Mouse (Mus musculus): ENCODE measurements around the gene Hoxd8. TPM values are rescaled to one million over a fixed set of nuclear protein-coding genes. Genes with fewer than 3 reads are reported as not detected.

Gene Hoxd8
- polyA plus RNA-seq, 2 experiments = 0.04 to 0.06 TPM

GRCm38 (mm10) chr2:74705467-74706089 is 1.2 kb downstream of the Hoxd8 start:
- TF ChIP-seq CTCF (IDR thresholded peaks at IDR 0.05; ENCODE audit: low read depth) (no peak), EP300 (IDR thresholded peaks at IDR 0.05; ENCODE audit: low read depth) (no peak)
- ATAC-seq (ENCODE audit: insufficient read depth) (no peak), DNase-seq (ENCODE audit: low read depth in 3 of 3, low spot score in 3 of 3) (no peak)
- no peaks in the 10 kb centered on the region for H3K36me3 ChIP-seq (replicated peaks; ENCODE audit: control insufficient read depth, insufficient read depth, low read depth)
- under 1% methylated on average over 61 of the region's 85 CpGs for WGBS (ENCODE audit: insufficient replicate concordance)
- no peaks in the 10 kb centered on the region for H3K9me3 ChIP-seq (ENCODE audit: control insufficient read depth, low read length)
- H3K4me1 ChIP-seq (replicated peaks; ENCODE audit: control insufficient read depth in 2 of 2, insufficient read depth in 2 of 2, low read length in 1 of 2) = no peaks in the 10 kb centered on the region
- no peak overlapping the region for H3K27ac ChIP-seq
- no peak overlapping the region for H3K9ac ChIP-seq (replicated peaks)
- H3K4me2 ChIP-seq (ENCODE audit: low read depth) = peak overlapping the region; percentile 47
- peak overlapping the region in 1 of 2 experiments; percentile 11; a peak in 2 of 4 replicates for H3K4me3 ChIP-seq (ENCODE audit: insufficient read depth in 1 of 2, low read depth in 2 of 2, low read length in 2 of 2)
- H3K27me3 ChIP-seq (ENCODE audit: control insufficient read depth, insufficient read depth, low read length) = peaks cover 96% of the 10 kb centered on the region

- Histone ChIP-seq H3K4me3 (ENCODE audit: insufficient read depth in 1 of 2, low read depth in 2 of 2, low read length in 2 of 2) (no peak overlapping the region), H3K9ac (replicated peaks) (no peak overlapping the region), H3K4me1 (replicated peaks; ENCODE audit: control insufficient read depth in 2 of 2, insufficient read depth in 2 of 2, low read length in 1 of 2) (no peaks in the 10 kb centered on the region), H3K36me3 (replicated peaks; ENCODE audit: control insufficient read depth, insufficient read depth, low read depth) (no peaks in the 10 kb centered on the region), H3K27me3 (ENCODE audit: control insufficient read depth, insufficient read depth, low read length) (peaks cover 95% of the 10 kb centered on the region), H3K9me3 (ENCODE audit: control insufficient read depth, low read length) (no peaks in the 10 kb centered on the region), H3K4me2 (ENCODE audit: low read depth) (no peak overlapping the region), H3K27ac (no peak overlapping the region)
- DNase-seq (ENCODE audit: low read depth in 3 of 3, low spot score in 3 of 3) (no peak), ATAC-seq (ENCODE audit: insufficient read depth) (no peak)
- WGBS (ENCODE audit: insufficient replicate concordance) = 4% methylated on average over 13 of the region's 13 CpGs
- TF ChIP-seq CTCF (IDR thresholded peaks at IDR 0.05; ENCODE audit: low read depth) = no peak
- TF ChIP-seq EP300 (IDR thresholded peaks at IDR 0.05; ENCODE audit: low read depth) = no peak
Measured at GRCm38 (mm10) chr2:74706393-74706960, 2.1 kb downstream of the Hoxd8 start.

GRCm38 (mm10) chr2:74707599-74707998 is 3.2 kb downstream of the Hoxd8 start:
- no peaks in the 10 kb centered on the region for H3K9me3 ChIP-seq (ENCODE audit: control insufficient read depth, low read length)
- H3K4me2 ChIP-seq (ENCODE audit: low read depth) = no peak overlapping the region
- no peak overlapping the region for H3K4me3 ChIP-seq (ENCODE audit: insufficient read depth in 1 of 2, low read depth in 2 of 2, low read length in 2 of 2)
- H3K36me3 ChIP-seq (replicated peaks; ENCODE audit: control insufficient read depth, insufficient read depth, low read depth) = no peaks in the 10 kb centered on the region
- 22% methylated on average over 7 of the region's 7 CpGs for WGBS (ENCODE audit: insufficient replicate concordance)
- ATAC-seq (ENCODE audit: insufficient read depth) = no peak
- H3K27ac ChIP-seq = no peak overlapping the region
- peaks cover 96% of the 10 kb centered on the region for H3K27me3 ChIP-seq (ENCODE audit: control insufficient read depth, insufficient read depth, low read length)
- no peaks in the 10 kb centered on the region for H3K4me1 ChIP-seq (replicated peaks; ENCODE audit: control insufficient read depth in 2 of 2, insufficient read depth in 2 of 2, low read length in 1 of 2)
- no peak overlapping the region for H3K9ac ChIP-seq (replicated peaks)
- TF ChIP-seq CTCF (IDR thresholded peaks at IDR 0.05; ENCODE audit: low read depth) (no peak), EP300 (IDR thresholded peaks at IDR 0.05; ENCODE audit: low read depth) (no peak)
- DNase-seq (ENCODE audit: low read depth in 3 of 3, low spot score in 3 of 3) = no peak

GRCm38 (mm10) chr2:74708676-74709075 is 4.3 kb downstream of the Hoxd8 start:
- DNase-seq (ENCODE audit: low read depth in 3 of 3, low spot score in 3 of 3) = no peak
- no peak for TF ChIP-seq CTCF (IDR thresholded peaks at IDR 0.05; ENCODE audit: low read depth)
- no peak for TF ChIP-seq EP300 (IDR thresholded peaks at IDR 0.05; ENCODE audit: low read depth)

GRCm38 (mm10) chr2:74709465-74710419 is 5.3 kb downstream of the Hoxd8 start:
- Histone ChIP-seq H3K9ac (replicated peaks) (no peak overlapping the region), H3K4me3 (ENCODE audit: insufficient read depth in 1 of 2, low read depth in 2 of 2, low read length in 2 of 2) (no peak overlapping the region), H3K4me1 (replicated peaks; ENCODE audit: control insufficient read depth in 2 of 2, insufficient read depth in 2 of 2, low read length in 1 of 2) (no peaks in the 10 kb centered on the region), H3K27ac (no peak overlapping the region), H3K27me3 (ENCODE audit: control insufficient read depth, insufficient read depth, low read length) (peaks cover 96% of the 10 kb centered on the region), H3K4me2 (ENCODE audit: low read depth) (no peak overlapping the region), H3K36me3 (replicated peaks; ENCODE audit: control insufficient read depth, insufficient read depth, low read depth) (no peaks in the 10 kb centered on the region), H3K9me3 (ENCODE audit: control insufficient read depth, low read length) (no peaks in the 10 kb centered on the region)
- WGBS (ENCODE audit: insufficient replicate concordance) = 17% methylated on average over 5 of the region's 5 CpGs
- no peak for ATAC-seq (ENCODE audit: insufficient read depth)
- no peak for DNase-seq (ENCODE audit: low read depth in 3 of 3, low spot score in 3 of 3)
- TF ChIP-seq CTCF (IDR thresholded peaks at IDR 0.05; ENCODE audit: low read depth) = no peak
- TF ChIP-seq EP300 (IDR thresholded peaks at IDR 0.05; ENCODE audit: low read depth) = no peak

More at GRCm38 (mm10) chr2:74708676-74709075, 4.3 kb downstream of the Hoxd8 start:
- 38% methylated on average over 4 of the region's 4 CpGs for WGBS (ENCODE audit: insufficient replicate concordance)
- Histone ChIP-seq H3K4me3 (ENCODE audit: insufficient read depth in 1 of 2, low read depth in 2 of 2, low read length in 2 of 2) (no peak overlapping the region), H3K27ac (no peak overlapping the region), H3K9me3 (ENCODE audit: control insufficient read depth, low read length) (no peaks in the 10 kb centered on the region), H3K36me3 (replicated peaks; ENCODE audit: control insufficient read depth, insufficient read depth, low read depth) (no peaks in the 10 kb centered on the region), H3K9ac (replicated peaks) (no peak overlapping the region), H3K4me1 (replicated peaks; ENCODE audit: control insufficient read depth in 2 of 2, insufficient read depth in 2 of 2, low read length in 1 of 2) (no peaks in the 10 kb centered on the region), H3K4me2 (ENCODE audit: low read depth) (no peak overlapping the region), H3K27me3 (ENCODE audit: control insufficient read depth, insufficient read depth, low read length) (peaks cover 96% of the 10 kb centered on the region)
- ATAC-seq (ENCODE audit: insufficient read depth) = no peak

All from liver, embryonic 14.5 days (tissue).